Mouse (Mus musculus) adrenal gland, adult 8-10 months (tissue): ENCODE measurements around the gene Ggt6. TPM values are rescaled to one million over a fixed set of nuclear protein-coding genes. Genes with fewer than 3 reads are reported as not detected.
A peak's percentile ranks its signal among the peaks of the same experiment; 100 is the strongest.
"Not testable (repeated sequence)": the region's sequence is repeated elsewhere in the genome, so short reads cannot be mapped to it uniquely, and the experiment has no call there.

Experiments
- DNase-seq: peaks from one replicate; pipeline ENCODE4 v3.0.0; 2022
- total RNA-seq, 4 experiments: library from RNA; stranded (reverse); gene quantifications; 2 replicates each; pipeline ENCODE4 v1.2.4; 2022

Gene Ggt6
- total RNA-seq, 4 experiments from 2014 or later, result 1.4 to 4.8 (median 3.4) TPM

- not testable (repeated sequence) for DNase-seq
Observed at GRCm38 (mm10) chr11:72440597-72440964, 5.3 kb downstream of the Ggt6 start.

GRCm38 (mm10) chr11:72440965-72441664 lies 5.8 kb downstream of the Ggt6 start, which contains the start of gene Mybbp1a:
Gene Mybbp1a (plus strand): TSS chr11:72441355.
- DNase-seq, result peak; percentile 98

DNA sequence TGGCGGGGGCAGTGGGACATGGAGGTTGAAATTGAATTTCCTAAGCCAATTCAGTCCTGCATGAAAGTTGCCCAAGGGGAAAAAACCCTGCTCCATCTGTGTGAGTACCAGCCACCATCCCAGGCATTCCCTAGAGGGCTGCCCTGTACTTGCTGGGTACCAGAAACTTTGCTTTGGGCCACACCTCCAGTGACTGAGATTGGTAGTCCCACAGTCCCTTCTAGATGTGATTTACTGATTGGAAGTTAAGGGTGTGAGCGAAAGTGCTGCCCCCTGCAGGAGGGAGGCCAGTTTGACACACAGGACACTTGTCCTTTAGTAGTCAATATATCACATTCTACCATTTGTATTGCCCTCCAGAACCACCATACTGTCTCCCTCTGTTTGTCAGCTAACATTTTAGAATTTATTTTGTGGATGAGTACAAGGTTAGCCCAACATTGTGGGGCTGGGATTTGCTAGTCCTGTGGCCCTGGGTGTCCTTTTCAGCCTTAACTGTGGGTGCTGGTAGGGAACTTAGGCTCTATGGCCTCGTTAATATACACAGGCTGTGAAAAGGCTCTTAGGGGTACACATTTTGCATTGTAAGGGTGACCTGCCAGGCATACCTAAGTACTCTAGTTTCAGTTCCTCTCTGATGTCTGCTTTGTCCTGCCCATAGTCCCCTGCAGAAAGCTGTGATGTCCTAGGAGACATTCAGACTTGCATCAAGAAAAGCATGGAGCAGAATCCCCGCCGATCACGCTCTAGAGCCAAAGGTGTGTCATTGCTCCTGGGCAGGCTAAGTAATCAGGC lies 11.2 kb downstream of the Ggt6 start:
- no peak for DNase-seq

DNA sequence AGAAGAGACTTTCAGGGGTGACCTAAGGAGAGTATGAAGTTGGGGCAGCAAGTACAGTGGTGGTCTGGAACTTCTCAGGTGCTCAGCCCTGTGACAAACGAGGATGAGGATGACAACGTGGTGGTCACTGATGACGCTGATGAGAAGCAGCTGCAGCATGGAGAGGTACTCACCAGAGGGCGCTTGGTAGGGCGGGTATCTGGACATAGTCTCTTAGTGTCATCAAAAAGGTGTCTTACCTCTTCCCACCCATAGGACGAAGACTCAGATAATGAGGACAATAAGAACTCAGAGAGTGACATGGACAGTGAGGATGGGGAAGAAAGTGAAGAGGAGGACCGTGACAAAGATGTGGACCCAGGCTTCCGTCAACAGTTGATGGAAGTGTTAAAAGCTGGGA lies 12.1 kb downstream of the Ggt6 start:
- no peak for DNase-seq

DNA sequence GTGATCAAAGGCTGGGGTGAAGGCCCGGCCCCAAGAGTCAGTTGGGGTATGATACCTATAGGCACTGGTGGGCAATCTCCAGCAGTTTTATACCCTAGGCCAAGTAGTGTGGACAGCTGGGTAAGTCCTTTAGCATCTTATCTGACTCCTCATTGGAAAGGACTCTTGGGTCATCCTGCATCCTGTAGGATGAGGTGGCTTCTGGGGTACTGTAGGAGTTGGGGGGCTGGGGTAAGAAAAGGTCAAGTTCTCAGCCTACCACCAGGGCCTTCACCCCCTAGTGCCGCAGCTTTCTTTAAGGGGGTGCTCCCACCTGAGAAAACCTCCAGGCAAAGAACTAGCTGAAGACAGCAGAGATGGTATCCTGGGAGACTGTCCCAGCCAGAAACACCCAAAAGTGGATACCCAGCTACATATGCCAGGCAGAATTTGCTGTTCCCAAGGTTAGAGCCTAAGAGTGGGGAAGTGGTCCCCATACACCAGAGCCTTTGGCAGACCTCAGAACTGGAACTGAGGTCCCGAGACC lies 16.9 kb downstream of the Ggt6 start:
- DNase-seq, result no peak

DNA sequence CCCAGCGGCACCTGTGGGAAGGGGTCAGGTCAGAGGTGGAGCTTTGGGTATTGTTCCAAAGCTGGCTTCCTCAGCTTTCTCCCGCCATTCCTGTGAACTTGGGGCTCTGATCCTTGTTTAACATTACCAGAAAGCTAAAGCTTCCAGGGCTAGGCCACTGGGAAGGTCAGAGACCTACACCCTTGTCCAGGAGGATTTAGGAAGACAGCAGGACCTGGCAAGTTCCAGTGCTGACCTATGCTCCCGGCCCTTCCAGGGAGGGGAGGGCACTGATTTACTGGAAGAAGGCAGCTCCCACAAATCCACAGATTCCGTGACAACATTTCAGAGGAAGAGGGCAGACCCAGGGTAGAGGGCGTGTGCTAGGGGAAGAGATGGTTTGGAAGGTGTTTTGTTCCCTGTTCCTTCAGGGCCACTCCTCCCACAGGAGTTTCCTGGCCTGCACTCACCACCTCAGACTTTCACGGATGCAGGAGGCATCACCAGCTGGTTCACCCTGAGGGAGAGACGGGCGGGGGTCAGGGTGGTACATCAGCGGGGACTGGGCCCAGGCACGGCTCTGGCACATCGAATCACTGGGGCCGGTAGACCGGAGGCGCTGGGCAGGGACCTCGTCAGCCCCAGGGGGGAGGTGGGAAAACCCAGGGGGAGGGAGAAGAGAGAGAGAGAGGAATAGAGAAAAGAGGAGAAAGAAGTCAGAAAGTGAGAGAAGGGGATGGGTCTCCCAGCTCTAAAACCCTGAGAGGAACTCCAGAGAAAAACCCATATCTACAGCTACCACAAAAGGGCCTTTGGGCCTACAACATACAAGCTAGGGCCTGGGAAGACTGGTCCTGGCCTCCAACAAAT lies 18.0 kb downstream of the Ggt6 start:
- no peak for DNase-seq

DNA sequence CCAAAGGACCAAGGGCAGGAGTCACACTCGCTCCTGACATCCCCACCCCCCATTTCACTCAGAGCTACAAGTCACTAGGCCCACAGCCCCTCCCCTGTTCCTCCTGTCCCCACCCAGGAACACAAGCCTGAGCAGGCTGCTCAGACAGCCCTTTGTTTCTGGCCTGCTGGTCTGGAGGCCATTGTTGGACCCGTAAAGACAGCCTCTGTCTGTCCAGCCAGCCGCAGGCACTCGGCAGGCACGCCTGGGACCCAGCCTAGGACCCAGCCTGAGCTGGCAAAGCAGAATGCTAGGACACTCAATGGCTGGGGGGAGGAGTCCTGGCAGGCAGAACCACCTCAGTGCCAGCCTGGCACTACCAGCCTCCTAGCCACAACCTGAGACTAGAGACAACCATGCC lies 20.4 kb downstream of the Ggt6 start:
- DNase-seq, result no peak

DNA sequence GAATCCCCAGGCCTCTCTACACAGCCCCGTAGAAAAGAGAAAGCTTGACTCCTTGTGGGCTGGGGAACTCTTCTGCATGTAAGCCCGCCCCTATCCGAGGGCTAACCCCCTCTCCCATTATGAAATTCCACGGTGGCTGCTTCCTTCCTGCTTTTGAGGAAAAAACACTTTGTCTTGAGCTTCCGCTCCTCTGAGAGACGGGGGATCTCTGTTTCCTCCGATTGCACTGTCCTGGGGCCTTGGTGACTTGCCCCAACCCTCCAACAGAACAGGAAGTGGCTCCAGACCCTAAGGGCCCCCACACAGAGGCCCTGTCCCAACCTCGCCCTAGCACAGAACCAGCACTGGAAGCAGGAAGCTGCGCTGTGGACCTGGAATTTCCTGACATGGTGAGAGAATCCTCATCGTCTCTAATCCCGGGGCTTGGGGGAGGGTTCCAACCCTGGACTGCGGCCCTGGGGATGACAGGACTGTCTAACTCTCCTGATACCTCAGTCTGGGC lies 22.7 kb downstream of the Ggt6 start:
- peak; percentile 26 for DNase-seq

DNA sequence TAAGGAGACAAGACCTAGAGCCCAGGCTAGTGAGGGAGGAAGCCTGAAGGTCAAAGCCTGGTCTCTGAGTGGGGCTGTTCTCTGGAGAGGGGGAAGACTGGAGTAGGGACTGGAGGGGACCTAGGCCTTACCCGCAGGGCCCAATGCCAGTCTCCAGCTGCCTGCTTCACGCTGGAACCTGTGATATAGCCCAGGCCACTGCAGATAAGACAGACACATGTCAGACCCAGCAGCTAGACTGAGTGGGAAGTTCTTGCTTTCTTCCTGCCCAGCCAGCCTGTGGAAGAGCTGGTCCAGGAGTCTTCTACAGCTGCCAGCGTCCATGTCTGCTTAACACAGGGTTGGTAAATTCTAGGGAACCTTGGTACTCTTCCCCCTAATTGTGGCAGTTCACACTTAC lies 23.2 kb downstream of the Ggt6 start:
- DNase-seq, result no peak

GRCm38 (mm10) chr11:72461500-72461981 lies 26.2 kb downstream of the Ggt6 start:
- no peak for DNase-seq

DNA sequence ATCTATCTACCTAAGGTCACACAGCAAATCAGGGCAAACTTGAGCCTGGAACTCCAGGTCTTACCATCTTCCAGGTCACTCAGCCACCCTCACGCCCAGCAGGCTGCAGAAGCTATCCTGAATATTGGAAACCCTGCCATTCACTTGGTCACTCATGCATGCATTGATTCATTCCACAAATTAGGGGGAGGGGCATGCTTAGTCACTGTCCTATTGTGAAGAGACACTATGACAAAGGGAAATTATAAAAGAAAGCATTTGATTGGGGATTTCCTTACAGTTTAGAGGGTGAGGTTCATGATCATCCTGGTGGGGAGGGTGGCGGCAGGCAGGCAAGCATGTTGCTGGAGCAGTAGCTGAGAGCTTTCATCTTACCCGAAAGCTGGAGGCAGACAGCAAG lies 29.5 kb downstream of the Ggt6 start:
- no peak for DNase-seq

DNA sequence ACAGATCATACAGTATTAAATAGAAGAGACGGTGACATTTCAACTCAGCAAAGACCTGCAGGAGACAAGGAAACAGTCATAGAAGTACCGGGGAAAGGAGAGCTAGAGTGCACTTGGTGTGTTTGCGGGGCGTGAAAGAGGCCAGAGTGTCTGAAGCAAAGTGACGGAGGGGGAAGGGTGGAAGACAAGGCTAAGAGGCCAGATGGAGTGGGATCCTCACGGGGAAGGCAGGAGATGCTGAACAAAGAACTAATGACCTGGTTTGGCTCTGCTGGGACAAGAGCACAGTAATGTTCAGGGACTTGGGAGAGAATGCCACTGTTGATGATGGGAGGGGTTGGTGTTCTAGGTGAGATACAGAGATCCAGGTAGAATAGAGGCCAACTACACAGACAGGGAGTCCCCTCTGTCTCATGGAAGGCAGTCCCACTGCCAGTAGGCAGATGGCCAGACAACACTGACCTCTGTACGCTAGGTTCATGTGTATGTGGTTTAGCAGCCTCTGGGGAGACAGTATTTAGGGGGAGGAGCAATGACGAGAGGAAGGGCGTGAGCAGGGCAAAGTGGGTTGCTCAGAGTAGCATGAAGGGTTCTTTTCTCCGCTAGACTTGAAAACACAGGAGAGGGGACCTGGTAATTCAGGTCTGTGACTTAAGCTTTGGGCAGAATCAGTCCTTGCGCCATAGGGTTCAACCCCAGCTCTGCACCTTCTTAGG lies 30.8 kb downstream of the Ggt6 start:
- DNase-seq, result no peak

- no peak for DNase-seq
Observed at GRCm38 (mm10) chr11:72466694-72467507, 31.6 kb downstream of the Ggt6 start.

DNA sequence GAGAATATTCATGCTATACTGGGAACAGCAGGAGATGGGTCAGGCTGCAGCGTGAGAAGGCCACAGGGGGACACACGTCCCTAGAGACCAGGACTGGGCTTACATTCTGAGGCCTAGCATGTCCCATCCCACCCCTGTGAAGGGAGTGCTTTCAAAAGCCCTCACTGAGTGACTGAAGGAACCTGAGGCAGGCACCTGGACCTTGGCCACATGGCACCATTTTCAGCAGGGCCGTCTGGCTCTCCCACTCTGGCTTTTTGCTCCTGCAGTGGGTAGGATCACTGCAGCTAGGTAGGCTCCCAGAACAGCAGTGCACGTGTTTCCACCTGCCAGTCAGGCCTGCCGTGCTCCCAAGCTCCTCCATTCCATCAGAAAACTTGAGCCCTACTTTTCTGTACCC lies 33.2 kb downstream of the Ggt6 start:
- DNase-seq, result no peak

GRCm38 (mm10) chr11:72469217-72469616 lies 33.9 kb downstream of the Ggt6 start:
- peak; percentile 60 for DNase-seq

DNA sequence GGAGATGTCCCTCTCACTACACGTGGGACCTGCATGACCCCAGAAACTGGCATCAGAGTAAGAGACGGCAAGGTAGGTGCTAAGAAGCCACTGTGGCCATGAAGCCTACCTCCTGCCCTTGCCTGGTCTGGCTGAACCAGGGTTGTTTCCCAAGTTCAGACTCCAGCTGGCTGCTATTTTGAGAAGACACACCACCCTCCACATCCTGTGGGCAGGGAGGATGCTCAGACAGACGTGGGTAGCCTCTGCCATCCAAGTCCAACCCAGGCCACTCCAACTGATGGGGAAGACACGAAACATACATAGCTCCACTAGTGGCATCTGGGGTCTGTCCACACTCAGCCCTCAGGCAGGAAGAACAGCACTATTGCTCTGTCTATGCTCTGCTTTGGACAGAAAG lies 34.7 kb downstream of the Ggt6 start:
- no peak for DNase-seq

GRCm38 (mm10) chr11:72471381-72471780 lies 36.1 kb downstream of the Ggt6 start:
- no peak for DNase-seq

- DNase-seq, result no peak
Observed at GRCm38 (mm10) chr11:72473540-72473939, 38.2 kb downstream of the Ggt6 start.

DNA sequence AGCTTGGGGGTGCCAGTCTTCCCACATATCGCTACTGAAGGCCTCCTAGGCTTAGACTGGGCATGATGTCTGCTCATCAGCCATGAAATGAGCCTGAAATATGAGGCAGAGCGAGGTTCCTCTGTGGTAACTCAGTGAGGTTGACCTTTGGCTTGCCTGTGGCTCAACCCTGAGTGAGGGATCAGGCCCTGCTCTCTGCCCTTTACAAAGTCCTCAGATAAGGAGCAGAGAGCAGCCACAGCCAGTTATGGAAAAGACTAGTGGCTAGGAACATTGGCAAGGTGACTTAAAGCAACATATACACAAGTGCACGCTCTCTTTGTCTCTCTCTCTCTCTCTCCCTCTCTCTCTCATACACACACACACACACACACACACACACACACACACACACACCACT lies 39.6 kb downstream of the Ggt6 start:
- no peak for DNase-seq

DNA sequence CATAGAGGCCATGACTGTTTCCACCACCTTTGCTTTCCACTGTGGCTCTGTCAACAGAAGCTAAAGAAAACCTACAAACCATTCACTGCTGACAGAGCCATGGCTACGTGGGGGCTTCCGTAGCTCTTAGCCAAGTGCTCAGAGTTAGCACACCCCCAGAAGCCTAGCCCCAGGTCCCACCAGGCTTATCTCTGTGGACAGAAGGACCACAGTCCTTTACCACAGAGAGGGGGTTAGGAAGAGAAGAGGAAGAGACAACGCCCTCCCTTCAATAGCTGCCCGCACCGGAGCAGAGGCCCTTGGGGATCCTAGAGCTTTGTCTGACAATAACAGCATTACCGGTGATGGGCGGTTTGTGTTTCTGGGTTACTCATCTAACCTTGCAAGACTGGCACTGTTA lies 40.1 kb downstream of the Ggt6 start:
- DNase-seq, result no peak

DNA sequence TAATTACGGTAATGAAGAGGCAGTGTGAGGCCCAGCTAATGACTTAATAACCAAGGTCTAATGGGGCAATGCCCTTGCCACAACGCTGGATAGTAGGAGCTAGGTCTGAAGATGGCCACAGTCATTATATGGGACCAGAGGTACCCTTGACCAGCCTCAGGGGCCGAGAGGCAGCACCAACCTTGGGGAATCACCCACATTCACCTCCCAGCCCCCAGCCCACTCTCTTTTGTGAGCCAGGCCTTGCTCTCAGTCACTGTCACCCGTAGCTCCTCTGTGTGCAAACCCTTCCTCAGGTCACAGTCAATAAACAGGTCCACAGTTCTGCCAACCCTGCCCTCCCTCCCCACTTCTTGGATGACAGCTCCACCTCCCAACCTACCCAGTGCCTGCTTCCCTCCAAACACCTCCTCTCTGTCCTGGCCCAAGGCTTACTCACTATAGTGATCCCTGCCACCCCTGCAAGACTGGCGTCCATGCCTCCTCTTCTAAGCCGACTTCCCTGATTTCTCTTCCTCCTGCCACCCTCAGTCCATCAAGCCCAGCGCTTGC lies 40.8 kb downstream of the Ggt6 start:
- no peak for DNase-seq
